Mouse (Mus musculus): Measurements from ENCODE around the gene Zbtb18.

Zbtb18 gene

DNA sequence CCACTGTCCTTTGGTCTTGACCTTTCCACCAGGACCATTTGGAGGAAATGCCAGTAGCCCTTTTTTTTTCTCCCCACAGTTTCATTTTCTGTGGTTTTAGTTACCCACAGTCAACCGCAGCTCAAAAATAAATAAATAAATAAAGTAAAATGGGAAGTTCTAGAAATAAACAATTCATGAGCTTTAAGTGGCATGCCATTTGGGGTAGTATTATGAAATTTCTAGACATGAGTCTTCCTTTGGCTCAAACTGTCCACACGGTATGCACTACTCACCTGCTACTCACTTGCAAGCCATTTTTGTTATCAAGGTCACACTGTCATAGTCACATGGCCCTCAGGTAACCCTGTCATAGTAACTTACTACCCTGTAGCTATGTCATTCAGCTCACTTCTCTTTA lies 41.5 kb downstream of the Zbtb18 start:
- DNase-seq (ENCODE audit: low read depth, low spot score): no peak

DNA sequence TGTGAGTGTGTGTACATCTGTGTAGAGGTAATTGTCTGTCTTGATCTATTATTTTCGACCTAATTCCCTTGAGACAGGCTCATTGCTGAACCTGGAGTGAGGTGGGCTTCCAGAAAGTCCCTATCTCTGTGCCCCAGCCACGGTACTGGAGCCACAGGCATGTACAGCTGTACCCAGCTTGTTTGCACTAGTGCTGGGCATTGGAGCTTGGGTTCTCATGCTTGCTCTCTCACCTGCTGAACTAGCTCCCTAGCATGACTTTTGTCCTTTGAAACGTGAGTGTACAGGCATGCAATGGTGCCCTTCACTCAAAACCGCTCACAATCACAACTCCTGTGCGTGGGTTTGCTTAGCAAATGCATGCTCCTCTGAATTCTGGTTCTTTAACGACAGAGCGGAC lies 42.1 kb downstream of the Zbtb18 start:
- no peak for DNase-seq (ENCODE audit: low read depth, low spot score)

DNA sequence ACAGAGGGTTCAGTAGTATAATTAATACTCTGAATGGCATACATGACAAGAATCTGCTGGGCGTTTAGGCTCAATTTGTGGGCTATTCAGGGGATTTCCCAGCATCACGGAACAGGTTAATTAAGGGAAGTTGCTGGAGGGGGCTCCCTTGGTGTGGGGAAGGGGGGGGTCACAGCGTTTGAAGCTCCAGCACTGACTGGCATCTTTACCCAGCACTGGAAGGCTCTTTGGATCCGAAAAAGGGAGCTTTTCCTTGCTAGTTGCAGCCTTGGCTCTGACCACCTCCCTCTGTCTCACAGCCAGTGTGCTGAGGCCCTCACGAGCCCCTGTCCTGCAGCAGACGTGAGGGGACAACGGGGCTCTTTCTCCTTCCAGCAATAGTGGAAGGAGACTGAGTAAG lies 42.5 kb downstream of the Zbtb18 start:
- no peak for DNase-seq (ENCODE audit: low read depth, low spot score)

DNA sequence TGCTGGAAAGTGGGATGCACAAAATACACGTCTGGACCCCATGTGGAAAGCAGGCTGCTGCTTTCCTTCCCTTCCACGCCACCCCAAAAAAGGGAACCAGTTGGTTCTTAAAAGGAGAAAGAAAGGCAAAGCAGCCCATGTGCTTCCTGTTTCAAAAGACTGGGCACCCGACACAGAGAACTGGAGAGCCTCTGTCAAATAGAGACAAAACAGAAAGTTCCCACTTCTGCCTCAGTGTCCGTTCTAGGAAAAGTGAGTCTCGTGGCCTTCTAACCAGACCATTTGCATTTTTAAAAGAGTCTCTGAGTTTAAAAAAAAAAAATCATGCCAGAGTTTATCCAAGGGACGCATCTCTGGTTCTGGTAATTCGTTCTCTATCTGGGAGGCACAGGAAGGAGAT lies 47.7 kb downstream of the Zbtb18 start:
- no peak for DNase-seq (ENCODE audit: low read depth, low spot score)

DNA sequence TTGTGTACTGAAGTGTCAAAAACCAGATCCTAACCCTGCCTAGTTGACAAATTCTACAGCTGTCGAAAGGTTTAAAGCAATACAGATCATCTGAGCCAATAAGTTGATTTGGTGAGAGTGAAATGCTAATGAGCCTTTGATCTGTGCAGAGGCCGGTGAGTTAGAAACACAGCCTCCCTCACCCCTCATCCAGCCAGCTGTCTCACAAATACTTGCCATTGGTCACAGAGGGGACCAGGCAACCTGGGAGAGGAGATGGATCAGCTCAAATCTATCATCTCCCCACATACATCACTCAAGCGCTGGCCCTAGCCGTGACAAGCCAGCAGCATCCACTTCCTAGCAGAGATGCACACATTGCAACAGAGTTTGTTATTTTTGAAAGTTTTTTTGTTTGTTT lies 48.7 kb downstream of the Zbtb18 start:
- DNase-seq (ENCODE audit: low read depth, low spot score): no peak

DNA sequence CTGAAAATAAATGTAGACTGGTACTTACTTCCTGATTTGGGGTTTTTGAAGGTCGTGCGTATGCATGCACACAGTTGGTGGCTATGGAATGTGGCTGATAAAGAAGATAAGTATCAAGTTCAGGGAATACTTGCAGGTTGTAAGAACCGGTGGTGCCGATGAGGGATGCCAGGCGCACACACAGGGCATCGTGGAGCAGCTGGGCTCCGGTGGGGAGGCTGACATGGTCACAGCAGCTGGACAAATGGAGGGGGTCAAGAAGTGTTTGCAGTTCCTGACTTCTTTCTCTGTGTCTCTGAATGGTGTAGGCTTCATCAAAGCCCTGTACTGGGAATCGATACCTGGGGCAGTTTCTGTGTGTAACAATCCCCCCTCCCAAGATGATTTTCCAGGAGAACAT lies 49.1 kb downstream of the Zbtb18 start:
- no peak for DNase-seq (ENCODE audit: low read depth, low spot score)

DNA sequence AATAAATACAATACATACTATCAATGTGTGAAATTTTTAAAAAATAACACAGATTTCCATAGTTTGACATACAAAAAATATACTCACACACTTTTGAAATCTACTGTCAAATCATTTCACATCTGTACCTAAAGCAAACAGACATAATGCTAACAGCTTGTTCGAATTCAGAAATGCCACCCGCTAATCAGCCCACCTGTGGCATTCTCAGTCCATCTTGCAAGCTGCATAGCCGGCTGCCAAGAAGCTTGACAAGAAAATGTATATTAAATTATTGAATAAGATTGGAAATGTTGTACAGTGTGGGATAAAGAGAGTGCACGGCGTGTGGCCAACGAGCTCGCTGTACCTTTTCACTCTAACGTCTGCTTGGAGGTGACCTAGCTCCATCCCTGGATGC lies 52.2 kb downstream of the Zbtb18 start:
- DNase-seq (ENCODE audit: low read depth, low spot score): no peak

DNA sequence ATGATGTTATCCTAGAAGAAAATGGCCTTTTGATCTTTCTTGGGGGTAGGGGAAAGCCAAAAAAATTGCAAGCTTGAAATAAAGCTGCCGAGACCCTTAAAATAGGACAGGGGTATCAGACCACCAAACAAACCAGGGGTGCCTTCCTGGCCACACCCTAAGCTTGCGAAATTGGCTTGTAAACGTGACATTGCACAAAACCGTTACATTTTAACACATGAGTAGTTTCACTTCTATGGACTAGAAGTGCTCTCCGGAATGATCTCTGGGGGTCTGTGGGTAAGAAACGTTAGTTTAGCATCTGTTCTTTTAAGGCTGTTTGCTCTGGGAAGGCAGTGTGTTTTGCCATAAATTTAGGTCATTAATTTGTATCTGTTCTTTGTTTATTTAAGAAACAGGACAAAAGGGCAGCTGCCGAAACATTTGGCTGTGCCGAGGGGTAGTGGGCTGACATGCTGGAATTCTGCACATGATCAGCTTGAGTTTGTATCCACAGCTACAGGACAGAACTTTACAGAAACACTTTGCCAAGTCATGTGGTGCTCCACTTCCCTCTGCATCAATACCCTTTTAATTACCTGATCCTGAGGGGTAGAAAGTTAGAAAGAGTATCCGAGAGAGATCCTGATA lies 52.9 kb downstream of the Zbtb18 start:
- no peak for DNase-seq (ENCODE audit: low read depth, low spot score)
